Mouse (Mus musculus) forebrain, embryonic 14.5 days (tissue): ENCODE measurements around the gene Ap1s1. TPM values are rescaled to one million over a fixed set of nuclear protein-coding genes. Genes with fewer than 3 reads are reported as not detected.

Experiments used
- ATAC-seq: fragments of 200-750 bp; cut with Nextera tagmentation; 2 replicates; pipeline ENCODE4 v1.8.0; 2017; ENCODE audit warnings: mild to moderate bottlenecking, moderate library complexity
- DNase-seq: peaks from one replicate; pipeline ENCODE4 v3.0.0-alpha.2; 2015; ENCODE audit warnings: low spot score
- H3K27ac ChIP-seq: fragments of 300-500 bp; sonication (generic); 2 replicates; pipeline ENCODE4 v1.5.1; 2014; ENCODE audit warnings: low read depth, mild to moderate bottlenecking, control low read depth, low read length, moderate library complexity
- H3K27me3 ChIP-seq: fragments of 300-500 bp; sonication (generic); replicated peaks from 2 replicates; pipeline ENCODE4 v1.6.1; 2014; ENCODE audit warnings: low read length, control low read depth, mixed read lengths; ENCODE audit not compliant: control insufficient read depth, insufficient read depth
- H3K36me3 ChIP-seq: fragments of 300-500 bp; sonication (generic); 2 replicates; pipeline ENCODE4 v1.6.1; 2014; ENCODE audit warnings: low read length, control low read depth; ENCODE audit not compliant: control insufficient read depth, insufficient read depth
- H3K4me1 ChIP-seq: fragments of 300-500 bp; sonication (generic); 2 replicates; pipeline ENCODE4 v1.6.1; 2014; ENCODE audit warnings: antibody characterized with exemption, low read length, control low read depth; ENCODE audit not compliant: control insufficient read depth, insufficient read depth
- H3K4me2 ChIP-seq: fragments of 300-500 bp; sonication (generic); 2 replicates; pipeline ENCODE4 v1.6.1; 2014; ENCODE audit warnings: mild to moderate bottlenecking, control low read depth, low read length
- H3K4me3 ChIP-seq: fragments of 300-500 bp; sonication (generic); 2 replicates; pipeline ENCODE4 v1.5.1; 2014; ENCODE audit warnings: low read depth, low read length, control low read depth
- H3K9ac ChIP-seq: fragments of 300-500 bp; sonication (generic); 2 replicates; pipeline ENCODE4 v1.6.1; 2014; ENCODE audit warnings: mild to moderate bottlenecking, low read length, control low read depth, moderate library complexity
- H3K9me3 ChIP-seq: fragments of 300-500 bp; sonication (generic); replicated peaks from 2 replicates; pipeline ENCODE4 v1.6.1; 2016; ENCODE audit warnings: low read length, control low read depth, mixed read lengths; ENCODE audit not compliant: control insufficient read depth
- WGBS: fragments of 180-500 bp; shearing (Covaris S2); extraction: QIAGEN DNeasy Blood & Tissue Kit; methylation state at CpG from one replicate; pipeline ENCODE4 v1.1.7; 2014; 5-methylcytosine and 5-hydroxymethylcytosine counted together
- polyA plus RNA-seq: library from polyadenylated mRNA; unstranded; fragments of >200 nt; fragmentation: Nextera tagmentation; extraction: Ambion mirVana; gene quantifications from 2 replicates; pipeline ENCODE4 v1.2.1, GENCODE M21; 2014

Ap1s1 gene
- polyA plus RNA-seq, 1 experiment from 2014 or later = 250 TPM

DNA sequence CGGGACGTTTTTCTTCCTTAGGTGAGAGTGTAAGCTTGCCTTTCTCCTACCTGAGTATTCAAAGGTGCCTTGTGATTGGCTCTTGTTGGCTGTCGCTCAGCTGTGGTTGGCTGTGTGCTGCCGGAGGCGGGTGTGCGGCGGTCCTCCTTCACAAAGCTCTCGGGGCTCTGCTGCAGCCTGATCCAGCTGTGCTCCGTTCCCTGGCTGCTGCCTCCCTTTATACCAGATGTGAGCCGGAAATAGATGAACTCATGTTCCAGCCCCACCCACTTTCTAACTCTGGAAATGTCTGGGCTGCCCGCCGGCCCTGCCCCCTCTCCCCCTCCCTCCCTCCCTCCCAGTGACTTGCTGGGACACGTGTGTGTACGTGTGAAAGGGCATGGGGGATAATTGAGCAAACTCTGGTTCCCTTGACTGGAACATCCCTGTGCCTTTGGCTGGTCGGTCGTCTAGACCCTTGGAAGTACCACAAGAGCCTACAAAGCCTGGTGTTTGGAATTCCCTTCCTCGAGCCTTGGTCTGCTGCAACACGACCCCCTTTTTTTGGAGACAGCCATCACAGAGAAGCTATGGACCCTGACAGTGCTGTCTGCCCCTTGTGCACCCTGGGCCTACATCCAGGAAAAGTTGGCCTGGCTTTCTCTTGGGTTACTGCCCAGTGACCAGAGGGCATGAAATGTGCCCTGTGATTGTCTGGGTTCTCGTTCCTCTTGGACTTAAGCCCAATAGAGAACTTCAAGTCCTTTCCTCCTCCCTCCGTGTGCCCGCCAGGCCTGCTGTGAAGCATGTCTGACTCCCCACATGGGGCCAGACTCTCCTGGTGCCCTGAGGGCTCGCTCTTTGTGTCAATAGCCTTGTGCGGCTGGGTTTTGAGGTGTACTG lies 26.4 kb upstream of the Ap1s1 start, which contains the start of gene Serpine1:
Serpine1 (minus strand) TSS at position 190 of the 882 bp plus-strand sequence.
- peak within 1 kb of the TSS; percentile 46; the same call in 1 of the 2 replicates for H3K9ac ChIP-seq
- H3K27me3 ChIP-seq = no peaks in the 10 kb centered on the region
- no peak within 1 kb of the TSS; the same call in 1 of the 2 replicates for H3K27ac ChIP-seq
- peak; percentile 74 for DNase-seq
- WGBS = 14% methylated on average over 23 of the region's 23 CpGs
- ATAC-seq = peak; percentile 75; the same call in 1 of the 2 replicates
- peak within 1 kb of the TSS; percentile 45 for H3K4me2 ChIP-seq
- H3K4me1 ChIP-seq = no peaks in the 10 kb centered on the region
- H3K9me3 ChIP-seq = no peaks in the 10 kb centered on the region
- H3K36me3 ChIP-seq = no peaks in the 10 kb centered on the region
- H3K4me3 ChIP-seq = peak within 1 kb of the TSS; percentile 11; the same call in 1 of the 2 replicates

DNA sequence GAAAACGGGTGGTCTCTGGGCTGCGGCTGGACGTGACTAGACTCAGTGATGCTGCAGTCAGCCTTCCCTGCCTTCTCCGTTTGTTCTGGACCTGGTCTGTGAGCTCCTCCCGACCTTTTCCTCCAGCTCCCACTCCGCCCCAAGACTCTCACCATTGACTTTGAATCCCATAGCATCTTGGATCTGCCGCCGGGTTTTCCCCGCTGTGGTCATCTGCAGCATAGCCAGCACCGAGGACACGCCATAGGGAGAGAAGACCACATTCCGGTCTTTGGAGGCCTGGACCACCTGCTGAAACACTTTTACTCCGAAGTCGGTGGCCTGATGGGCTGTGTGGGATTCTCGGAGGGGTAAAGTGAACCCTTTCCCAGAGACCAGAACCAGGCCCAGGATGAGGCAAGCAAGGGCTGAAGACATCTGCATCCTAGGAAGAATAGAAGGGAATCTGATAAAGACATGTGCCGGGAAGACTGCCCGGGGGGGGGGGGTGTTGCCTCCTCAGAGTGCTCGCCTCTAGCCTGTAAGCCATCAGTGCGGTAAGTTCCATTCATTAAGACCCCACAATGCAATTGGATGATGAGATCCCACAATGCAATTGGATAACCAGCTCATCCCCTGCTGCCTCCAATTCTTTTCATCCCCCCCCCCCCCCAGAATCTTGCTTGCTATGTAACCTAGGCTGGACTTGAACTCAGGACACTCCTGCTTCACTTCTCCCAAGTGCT lies 25.1 kb upstream of the Ap1s1 start:
- 81% methylated on average over 19 of the region's 19 CpGs for WGBS
- no peak overlapping the region for H3K27ac ChIP-seq
- ATAC-seq = no peak

DNA sequence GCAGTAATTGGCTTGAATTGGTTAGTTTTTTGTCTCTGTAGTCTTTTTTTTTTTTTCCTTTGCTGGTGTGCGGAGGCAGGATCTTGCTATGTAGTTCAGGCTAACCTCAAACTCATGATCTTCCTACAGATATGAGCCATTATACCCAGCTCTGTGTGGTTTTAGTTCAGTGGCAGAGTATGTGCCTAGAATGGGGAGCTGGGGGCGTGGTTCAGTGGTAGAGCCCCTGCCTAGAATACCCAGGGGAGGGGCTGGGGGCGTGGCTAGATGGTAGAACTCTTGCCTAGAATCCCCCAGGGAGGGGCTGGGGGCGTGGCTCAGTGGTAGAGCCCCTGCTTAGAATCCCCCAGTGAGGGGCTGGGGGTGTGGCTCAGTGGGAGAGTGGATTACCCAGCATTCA lies 22.8 kb upstream of the Ap1s1 start:
- Histone ChIP-seq H3K4me1 (no peaks in the 10 kb centered on the region), H3K9ac (no peak overlapping the region), H3K27ac (no peak overlapping the region), H3K4me3 (no peak overlapping the region), H3K9me3 (no peaks in the 10 kb centered on the region), H3K4me2 (no peak overlapping the region), H3K27me3 (no peaks in the 10 kb centered on the region), H3K36me3 (no peaks in the 10 kb centered on the region)
- WGBS = 75% methylated on average over 4 of the region's 4 CpGs
- DNase-seq = no peak
- ATAC-seq = no peak

More for the DNA sequence above, 25.1 kb upstream of the Ap1s1 start:
- no peak for DNase-seq
- no peaks in the 10 kb centered on the region for H3K27me3 ChIP-seq
- no peaks in the 10 kb centered on the region for H3K9me3 ChIP-seq
- H3K36me3 ChIP-seq = no peaks in the 10 kb centered on the region
- H3K4me3 ChIP-seq = no peak overlapping the region
- no peaks in the 10 kb centered on the region for H3K4me1 ChIP-seq
- H3K9ac ChIP-seq = no peak overlapping the region
- no peak overlapping the region for H3K4me2 ChIP-seq

DNA sequence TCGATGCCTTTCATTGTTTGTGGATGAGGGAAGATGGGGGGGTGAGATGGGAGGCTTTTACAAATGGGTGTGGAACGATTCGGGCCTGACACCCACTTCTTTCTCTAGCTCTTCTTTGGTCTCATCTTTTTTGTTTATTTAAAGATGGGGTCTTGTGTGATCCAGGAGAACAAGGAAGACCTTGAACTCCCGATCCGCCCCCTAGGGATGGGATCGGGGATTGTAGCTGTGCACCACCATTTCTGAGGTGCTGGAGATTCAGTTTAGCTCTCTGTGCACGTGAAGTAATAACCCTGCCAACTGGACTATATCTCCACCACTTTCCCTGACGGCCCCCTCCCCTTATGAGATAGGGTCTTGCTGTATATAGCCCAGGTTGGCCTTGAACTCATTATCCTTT lies 20.0 kb upstream of the Ap1s1 start:
- ATAC-seq (no peak), DNase-seq (no peak)
- WGBS = 75% methylated on average over 8 of the region's 8 CpGs
- Histone ChIP-seq H3K9me3 (no peaks in the 10 kb centered on the region), H3K9ac (no peak overlapping the region), H3K36me3 (no peaks in the 10 kb centered on the region), H3K27ac (no peak overlapping the region), H3K4me1 (no peaks in the 10 kb centered on the region), H3K4me2 (no peak overlapping the region), H3K27me3 (no peaks in the 10 kb centered on the region), H3K4me3 (no peak overlapping the region)

DNA sequence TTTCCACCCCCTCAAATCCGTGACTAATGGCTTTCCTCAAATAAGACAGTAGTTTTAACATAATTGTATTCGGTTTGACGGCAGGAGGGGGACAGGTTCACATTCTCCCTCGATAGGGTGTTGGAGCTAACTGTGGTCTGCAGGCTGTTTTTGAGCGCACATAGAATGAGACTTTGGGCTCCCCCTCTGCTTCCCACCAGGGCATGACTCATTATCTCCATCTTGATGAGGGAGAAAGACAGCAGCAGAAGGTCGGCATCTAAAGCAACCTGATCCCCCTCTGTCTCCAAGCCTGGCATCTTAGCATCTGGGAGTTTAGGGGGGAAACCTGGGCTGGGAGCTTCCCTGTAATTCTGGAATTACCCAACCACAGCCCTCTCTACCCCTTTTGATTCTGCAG lies 19.5 kb upstream of the Ap1s1 start:
- Histone ChIP-seq H3K27me3 (no peaks in the 10 kb centered on the region), H3K4me3 (no peak overlapping the region), H3K4me1 (no peaks in the 10 kb centered on the region), H3K9me3 (no peaks in the 10 kb centered on the region), H3K27ac (no peak overlapping the region), H3K9ac (no peak overlapping the region), H3K4me2 (no peak overlapping the region), H3K36me3 (no peaks in the 10 kb centered on the region)
- DNase-seq = no peak
- WGBS = 69% methylated on average over 6 of the region's 6 CpGs
- no peak for ATAC-seq

DNA sequence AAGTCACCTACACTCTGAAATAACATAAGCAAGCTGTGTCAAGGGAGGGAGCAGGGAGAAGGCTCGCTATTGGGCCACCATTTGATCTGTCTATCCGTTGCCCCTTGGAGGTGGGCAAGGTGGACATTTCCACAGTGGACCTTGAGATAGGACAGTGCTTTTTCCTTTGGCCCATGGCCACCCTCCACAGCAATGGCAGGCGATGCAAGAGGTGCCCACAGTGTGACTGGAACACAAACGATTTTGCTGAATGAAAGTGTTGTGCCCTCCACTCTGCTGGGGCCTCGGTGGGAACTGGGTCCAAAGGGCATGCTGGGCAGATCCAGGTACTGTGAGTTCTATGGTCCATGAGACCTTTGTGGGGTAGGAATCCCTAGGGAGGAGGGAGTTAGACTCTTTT lies 16.7 kb upstream of the Ap1s1 start:
- H3K4me3 ChIP-seq = no peak overlapping the region
- no peak overlapping the region for H3K27ac ChIP-seq
- 88% methylated on average over 5 of the region's 5 CpGs for WGBS

DNA sequence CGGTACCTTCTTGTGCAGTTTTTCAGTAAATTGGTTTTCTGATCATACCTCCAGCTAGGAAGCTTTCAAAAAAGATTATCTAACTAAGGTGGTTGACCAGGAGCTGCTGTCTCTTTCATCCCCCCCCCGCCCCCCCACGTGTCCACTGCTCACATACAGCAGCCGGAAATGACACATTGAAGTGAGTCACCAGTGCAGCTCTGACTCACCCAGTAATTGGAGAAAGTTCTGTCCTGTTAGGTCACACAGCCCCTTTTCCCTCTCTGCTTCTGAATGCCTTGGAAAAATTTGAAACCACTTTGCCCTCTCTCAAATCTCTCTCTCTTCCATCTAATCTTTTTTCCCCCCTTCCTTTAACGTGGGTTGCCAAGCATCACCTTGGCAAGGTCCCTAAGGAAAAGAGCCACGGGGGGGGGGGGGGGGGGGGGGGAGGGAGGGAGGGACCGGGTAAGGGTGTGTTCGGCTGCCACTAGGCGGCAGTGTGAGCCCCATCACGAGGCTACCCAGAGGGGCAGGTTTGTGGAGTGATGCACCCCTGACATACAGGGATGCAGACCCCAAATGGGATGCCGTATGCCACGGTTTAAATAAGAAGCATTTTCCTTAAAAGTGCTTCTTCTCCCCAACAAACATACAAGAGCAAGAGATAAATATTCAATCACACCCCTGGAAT lies 16.0 kb upstream of the Ap1s1 start:
- Histone ChIP-seq H3K4me3 (no peak overlapping the region), H3K9me3 (no peaks in the 10 kb centered on the region), H3K4me2 (no peak overlapping the region), H3K36me3 (no peaks in the 10 kb centered on the region), H3K9ac (no peak overlapping the region), H3K27me3 (no peaks in the 10 kb centered on the region), H3K4me1 (no peaks in the 10 kb centered on the region), H3K27ac (no peak overlapping the region)
- ATAC-seq (no peak), DNase-seq (peak; percentile 23)
- 23% methylated on average over 9 of the region's 12 CpGs for WGBS

More for the DNA sequence above, 16.7 kb upstream of the Ap1s1 start:
- no peaks in the 10 kb centered on the region for H3K27me3 ChIP-seq
- no peaks in the 10 kb centered on the region for H3K4me1 ChIP-seq
- no peaks in the 10 kb centered on the region for H3K9me3 ChIP-seq
- no peak for ATAC-seq
- no peak for DNase-seq
- no peak overlapping the region for H3K9ac ChIP-seq
- H3K36me3 ChIP-seq = no peaks in the 10 kb centered on the region
- no peak overlapping the region for H3K4me2 ChIP-seq

DNA sequence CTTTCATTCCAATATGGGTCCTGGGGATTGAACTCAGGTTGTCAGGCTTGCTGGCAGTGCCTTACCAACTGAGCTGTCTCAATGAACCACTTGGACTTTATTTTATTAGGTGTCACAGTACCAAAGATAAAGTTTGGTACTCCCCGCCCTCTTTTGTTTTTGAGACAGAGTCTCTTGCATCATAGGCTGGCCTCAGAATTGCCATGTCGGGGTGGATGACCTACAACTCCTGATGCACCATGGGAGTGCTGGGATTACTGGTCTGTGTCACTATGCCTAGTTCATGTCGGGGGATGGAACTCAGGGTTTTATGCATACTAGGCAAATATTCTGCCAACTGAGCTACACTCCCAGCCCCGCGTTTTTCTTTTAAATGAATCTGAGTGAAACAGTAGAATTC lies 8.9 kb upstream of the Ap1s1 start:
- H3K4me2 ChIP-seq = no peak overlapping the region
- no peaks in the 10 kb centered on the region for H3K4me1 ChIP-seq
- ATAC-seq (no peak), DNase-seq (no peak)
- no peak overlapping the region for H3K27ac ChIP-seq
- no peak overlapping the region for H3K9ac ChIP-seq
- WGBS = 91% methylated on average over 5 of the region's 5 CpGs
- no peaks in the 10 kb centered on the region for H3K27me3 ChIP-seq
- H3K36me3 ChIP-seq = no peaks in the 10 kb centered on the region
- no peak overlapping the region for H3K4me3 ChIP-seq
- no peaks in the 10 kb centered on the region for H3K9me3 ChIP-seq
